Mouse (Mus musculus) cerebellum, adult 9-10 months (tissue): ENCODE data around the gene Zfp872.
A peak's percentile ranks its signal among the peaks of the same experiment; 100 is the strongest.
"Not testable (repeated sequence)": the region's sequence is repeated elsewhere in the genome, so short reads cannot be mapped to it uniquely, and the experiment has no call there.

Experiments
- DNase-seq: peaks from one replicate; pipeline ENCODE4 v3.0.0; 2022

Zfp872 gene

DNA sequence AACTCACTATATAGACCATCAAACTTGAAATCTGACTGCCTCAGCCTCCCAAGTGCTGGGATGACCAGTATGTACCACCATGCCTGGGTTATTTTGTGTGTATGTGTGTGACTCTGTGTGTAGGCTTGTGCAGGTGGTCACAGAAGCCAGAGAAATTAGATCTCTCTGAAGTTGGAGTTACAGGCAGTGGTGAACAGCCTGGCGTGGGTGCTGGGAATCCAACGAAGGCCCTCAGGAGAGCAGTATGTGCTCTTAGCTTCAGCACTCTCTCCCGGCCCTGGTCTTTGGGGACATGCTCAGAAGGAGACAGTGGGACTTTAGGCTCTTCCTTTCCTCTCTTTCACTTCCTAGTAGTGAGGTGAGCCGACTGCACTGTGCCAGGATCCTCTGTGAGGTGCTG is 15.6 kb upstream of the Zfp872 start:
- no peak for DNase-seq

DNA sequence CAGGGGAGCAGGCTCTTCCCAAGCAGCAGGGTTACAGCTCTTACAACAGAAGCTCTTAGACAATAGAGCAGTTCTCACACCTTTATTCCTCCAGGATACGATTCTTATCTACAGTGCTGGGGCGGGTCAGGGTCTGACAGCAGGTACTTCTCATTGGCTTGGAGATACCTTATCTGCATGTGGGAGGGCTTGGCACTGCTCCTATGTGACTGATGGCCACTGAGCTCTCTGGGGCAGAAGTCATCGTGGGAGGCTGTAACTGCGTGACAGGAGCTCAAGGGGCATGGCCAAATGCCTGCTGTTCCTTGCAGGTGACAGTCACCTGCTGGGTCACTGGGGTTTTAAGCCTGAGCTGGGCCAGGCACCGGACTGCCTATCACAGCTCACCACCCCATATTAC is 8.5 kb downstream of the Zfp872 start:
- no peak for DNase-seq

DNA sequence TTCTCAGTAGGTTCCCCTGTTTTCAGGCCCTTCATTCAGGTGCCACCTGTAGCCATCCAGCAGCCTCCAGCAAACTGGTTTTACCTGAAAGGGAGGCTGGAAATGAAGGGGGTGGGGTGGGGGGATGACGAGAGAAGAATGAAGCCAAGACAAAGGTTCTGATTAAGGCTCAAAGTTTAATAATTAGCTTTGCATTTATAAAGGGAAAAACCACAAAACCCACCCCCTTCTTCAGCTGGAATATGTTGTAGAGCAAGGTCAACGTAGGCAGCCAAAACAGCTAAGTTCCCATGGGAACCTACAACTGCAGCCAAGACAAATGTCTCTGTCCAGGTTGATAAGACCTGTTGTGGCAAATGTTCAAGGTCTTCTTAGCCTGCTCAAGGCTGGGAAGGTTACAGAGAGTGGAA is 25.9 kb downstream of the Zfp872 start:
- no peak for DNase-seq

DNA sequence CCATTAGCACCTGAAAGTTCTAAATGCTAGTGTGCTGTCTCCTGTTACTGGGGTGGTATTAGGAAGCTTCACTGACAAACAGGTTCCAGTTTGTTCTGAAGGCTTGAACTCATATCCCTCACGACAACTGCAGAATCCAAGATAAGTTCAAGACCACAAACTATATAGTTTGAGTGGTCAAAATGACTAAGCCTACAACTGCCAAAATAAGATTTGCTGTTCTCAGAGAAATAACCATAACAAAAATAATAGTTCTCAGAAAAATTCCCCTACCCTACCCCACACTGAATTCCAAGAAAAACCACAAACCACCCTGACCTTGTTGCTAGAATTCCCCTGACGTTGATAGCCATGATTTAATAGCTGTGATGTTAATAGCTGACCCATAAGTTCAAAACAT is 26.7 kb downstream of the Zfp872 start:
- DNase-seq: no peak

DNA sequence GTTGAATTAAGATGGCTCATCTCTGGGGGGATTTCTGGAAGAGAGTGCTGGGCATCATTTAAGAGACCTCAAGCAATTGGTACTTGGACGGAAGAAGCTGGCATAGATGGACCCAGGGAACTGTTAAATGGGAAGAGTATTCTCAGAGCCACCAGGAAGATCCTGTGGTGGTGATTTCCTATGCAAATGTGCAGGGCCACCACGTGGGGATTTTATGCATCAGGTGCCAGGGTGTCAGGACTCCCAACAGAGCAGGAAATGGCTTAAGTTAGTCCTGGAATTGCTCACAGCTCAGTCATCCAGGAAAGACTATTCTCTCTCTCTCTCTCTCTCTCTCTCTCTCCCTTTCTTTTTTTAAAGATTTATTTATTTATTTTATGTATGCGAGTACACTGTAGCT is 28.8 kb downstream of the Zfp872 start:
- no peak for DNase-seq

DNA sequence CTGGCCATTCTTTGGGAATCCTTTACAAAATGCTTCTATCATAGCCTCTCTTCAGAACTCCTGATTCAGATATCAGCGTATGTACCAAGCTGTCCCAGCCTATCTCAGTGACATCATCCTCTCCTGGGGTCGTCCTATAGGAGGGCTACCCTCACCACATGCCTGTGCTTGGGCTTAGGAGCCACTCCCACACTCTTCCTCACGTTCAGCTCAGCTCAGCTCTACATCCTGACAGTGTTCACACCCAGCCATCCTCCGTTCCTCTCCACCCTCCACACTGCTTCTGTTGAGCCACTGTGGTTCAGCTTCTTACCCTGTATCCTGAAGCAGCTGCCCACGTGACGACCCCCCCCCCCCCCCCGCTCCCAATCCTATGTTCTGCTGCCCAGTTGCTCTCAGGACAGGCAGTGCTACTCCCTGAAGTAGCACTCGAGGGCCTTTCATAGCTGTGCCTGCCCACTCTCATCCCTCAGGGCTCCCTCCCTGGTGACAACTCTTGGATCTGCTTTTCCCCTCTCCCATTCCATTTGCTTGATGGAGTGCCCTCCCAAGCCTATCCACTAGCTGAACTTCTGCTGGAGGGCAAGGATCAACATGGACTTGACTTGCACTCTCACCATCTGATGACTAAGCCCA is 30.1 kb downstream of the Zfp872 start:
- DNase-seq: no peak

DNA sequence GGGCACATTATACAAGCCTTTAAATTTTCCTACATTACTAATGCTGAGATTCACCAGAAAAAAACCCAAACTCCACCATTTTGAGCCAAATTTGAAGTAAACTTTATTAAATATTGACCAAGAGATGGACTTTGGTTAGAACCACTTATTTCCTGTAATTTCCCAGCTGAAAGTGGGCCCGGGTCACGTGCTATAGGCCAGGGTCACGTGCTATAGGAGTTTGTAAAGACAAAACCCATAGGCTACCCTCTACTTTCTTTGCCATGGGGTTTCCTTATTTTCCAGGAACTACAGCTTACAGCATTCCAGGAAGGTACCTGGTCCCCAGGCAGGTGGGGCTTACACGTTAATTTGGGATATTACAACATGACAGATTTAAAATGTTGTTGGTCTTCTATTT is 36.2 kb downstream of the Zfp872 start:
- DNase-seq: peak; percentile 38

DNA sequence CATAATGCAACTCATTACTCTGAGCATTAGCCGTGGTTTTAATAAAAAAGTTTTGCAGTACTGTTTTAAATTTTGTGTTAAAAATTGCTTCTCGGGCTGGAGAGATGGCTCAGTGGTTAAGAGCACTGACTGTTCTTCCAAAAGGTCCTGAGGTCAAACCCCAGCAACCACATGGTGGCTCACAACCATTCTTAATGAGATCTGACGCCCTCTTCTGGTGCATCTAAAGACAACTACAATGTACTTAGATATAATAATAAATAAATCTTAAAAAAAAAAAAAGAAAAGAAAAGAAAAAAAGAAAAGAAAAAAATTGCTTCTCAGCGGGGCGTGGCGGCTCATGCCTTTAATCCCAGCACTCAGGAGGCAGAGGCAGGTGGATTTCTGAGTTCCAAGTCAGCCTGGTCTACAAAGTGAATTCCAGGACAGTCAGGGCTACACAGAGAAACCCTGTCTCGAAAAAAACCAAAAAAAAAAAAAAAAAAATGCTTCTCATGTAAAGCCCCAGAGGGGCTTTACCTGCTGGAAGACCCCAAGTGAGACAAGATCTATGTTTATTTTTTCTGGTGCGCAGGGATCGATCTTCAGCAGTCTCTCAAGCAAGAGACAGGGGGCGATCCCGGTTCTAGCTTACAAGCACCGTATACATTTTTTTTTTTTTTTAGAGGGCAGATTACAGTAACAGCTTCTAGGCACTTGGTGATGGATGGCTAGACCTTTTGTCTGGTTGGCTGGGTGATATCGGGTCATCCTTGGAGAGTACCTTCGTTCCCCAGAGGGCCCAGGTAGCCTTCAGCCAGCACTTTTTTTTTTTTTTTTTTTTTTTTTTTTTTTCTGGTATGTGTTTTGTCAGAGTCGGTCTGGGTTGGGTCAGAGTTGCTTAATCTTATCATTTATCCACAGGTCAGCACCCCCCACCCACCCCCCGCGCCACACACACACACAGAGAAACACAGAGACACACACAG is 36.9 kb downstream of the Zfp872 start:
- peak; percentile 50 for DNase-seq

DNA sequence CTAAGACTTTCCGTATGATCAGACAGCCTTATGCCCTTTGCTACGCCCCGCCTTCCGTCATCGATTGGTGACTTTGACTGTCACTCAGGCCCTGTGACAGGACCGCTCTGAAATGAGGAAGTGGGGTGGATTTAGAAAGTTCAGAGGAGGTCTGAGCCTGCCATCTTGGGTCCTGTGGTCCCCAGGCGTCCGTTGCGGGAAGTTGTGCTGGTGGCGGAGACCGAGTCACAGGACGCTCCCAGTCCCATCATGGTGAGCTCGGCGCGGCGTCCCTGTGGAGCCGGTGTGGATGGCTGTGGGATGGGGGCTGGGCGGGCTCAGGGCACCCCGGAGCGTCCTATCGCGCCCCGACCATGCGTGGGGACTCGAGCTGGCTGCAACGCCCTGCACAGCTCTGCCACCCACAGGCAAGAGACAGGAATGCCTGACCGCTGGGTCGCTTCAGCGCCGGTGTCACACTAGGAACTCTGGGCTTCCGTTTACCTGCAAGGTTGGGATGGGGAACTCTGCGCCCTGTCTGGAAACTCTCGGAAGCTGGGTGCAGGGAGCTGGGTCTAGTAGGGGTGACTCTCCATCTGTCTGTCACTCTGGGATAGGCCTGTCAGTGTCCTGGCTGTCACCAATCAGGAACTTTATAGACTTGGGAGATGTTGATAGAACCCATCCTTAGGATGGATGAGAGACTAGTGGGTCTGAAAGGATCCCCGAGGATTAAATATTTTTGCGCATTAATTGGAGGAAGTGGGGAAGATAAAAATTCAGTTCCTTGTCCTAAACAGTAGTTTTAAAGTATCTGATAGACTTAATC is 37.9 kb downstream of the Zfp872 start, which contains the start of gene Zfp809:
TSS of gene Zfp809 (plus strand) at position 134 of the 808 bp plus-strand sequence.
- DNase-seq: peak; percentile 99

DNA sequence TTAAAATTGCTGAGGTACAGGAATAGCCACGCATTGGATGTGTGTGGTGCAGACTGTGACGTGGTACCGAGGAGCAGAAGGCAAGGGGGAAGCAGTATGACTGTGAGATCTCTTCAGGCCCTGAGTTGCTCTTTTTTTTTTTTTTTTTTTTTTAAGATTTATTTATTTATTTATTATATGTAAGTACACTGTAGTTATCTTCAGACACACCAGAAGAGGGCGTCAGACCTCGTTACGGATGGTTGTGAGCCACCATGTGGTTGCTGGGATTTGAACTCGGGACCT is 38.4 kb downstream of the Zfp872 start:
- not testable (repeated sequence) for DNase-seq

DNA sequence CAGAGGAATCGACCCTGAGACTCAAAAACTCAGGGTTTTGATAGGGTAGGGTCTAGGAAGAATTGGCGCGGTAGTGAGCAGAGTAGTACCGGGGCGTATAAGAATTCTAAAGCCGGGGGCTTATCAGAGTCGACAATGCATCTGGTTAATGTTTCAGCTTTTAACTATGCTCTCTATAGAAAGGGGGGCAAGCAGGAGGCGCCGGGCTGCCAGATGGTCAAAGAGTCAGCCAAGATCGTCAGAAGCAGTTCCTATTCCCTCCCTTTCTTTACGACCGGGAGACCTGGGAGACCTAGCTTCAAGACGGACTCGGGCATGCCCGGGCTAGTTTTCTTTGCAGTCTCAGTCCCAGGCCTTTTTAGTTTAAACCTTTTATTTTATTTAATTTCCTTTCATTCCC is 39.0 kb downstream of the Zfp872 start:
- DNase-seq: peak; percentile 64

DNA sequence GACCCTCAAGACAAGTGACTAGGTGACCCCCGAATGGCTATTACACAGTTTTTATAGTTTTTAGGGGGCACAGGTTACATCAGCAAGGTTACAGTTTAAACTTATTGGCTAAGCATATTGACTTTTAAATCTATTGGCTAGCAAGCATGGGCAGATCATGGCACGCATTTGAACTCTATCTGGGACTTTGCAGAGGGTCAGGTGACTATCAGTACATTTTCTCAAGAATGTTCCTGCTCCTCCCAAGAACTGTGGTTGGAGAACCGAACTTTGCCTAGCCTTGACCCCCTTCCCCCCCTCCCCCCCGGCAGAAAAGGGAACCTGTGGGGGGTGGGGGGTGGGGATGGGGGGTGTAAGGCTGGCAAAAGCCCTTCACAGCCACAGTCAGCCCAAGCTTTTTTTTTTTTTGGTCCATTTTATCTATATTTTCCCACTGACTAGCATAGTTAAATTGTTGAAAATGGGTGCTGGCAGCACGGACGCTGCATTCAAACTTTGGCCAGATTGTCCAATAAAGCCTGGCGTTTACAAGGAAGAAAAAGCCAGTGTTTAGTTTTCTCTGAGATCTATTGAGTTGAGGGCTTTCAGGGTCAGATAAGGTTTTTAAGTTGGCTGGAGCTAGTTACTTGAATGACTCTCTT is 41.6 kb downstream of the Zfp872 start:
- no peak for DNase-seq

DNA sequence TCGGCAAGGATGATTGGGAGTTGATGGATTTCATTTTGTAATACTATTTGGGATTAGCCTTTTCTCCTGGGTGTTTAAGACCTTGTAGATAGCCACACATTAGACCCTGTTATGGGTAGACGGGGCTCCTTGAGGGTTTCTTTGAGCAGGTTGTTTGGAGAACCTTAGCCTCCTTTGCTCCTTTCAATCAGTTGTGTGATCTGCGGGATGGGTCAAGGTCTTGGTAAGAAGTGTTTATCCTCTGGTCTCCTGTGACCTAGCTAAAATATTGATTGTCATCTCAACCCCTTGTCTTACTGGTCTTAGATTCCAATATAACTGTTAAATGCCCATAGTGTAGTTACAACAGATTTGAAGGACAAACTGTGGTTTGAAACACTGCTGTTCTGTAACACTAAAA is 42.2 kb downstream of the Zfp872 start:
- DNase-seq: no peak

DNA sequence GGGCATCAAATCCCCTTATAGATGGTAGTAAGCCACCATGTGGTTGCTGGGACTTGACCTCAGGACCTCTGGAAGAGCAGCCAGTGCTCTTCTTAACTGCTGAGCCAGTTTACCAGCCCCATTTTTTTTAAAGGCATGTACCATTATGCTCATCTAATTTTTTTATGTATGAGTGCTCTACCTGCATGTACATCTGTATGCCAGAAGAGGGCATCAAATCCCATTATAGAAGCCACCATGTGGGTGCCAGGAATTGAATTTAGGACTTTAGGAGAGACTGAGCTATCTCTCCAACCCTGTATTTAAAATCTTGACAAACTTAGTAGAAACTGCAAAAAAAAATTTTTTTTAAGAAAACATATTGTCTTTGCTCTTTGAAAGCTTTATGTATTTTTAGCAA is 42.7 kb downstream of the Zfp872 start:
- peak; percentile 39 for DNase-seq

DNA sequence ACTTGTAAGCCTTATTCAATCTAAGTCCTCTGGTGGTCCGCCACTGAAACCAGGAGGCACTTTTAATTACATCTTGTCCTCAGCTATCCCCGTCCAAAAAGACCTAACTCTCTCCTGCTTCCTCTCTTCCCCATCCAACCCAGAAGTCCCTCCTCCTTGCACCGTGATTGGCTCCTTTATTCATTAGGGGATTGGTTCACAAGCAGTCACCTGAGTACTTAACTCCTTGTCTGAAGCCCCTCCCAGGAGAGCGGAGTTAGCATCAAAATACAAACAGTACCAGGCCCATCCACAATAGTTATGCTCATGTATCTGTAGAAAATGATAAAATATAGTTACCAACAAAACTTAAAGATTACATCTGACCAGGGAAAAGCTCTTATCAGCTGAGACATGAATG is 52.1 kb downstream of the Zfp872 start:
- no peak for DNase-seq

DNA sequence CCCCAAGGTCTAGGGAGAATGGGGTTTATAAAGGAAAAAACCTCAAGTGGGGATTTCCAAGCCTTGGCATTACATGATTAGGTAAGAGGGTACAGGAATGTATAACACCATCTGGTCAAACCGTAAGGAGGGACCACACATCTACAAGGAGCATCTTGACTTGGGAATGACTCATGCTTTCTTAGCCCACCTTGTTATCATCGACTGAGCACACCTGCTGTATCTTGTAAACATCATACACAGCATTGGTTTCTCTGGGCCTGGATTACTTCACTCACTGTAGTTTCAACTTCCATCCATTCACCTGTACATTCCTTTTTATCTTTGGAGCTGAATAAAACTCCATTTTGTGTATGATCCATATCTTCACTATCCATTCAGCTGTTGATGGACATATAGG is 56.4 kb downstream of the Zfp872 start:
- DNase-seq: no peak
